Mouse (Mus musculus): Measurements from ENCODE around the gene Itpripl2. TPM values are rescaled to one million over a fixed set of nuclear protein-coding genes. Genes with fewer than 3 reads are reported as not detected.

Itpripl2 gene
- polyA plus RNA-seq, 1 experiment from 2014 or later, result 2.0 TPM

DNA sequence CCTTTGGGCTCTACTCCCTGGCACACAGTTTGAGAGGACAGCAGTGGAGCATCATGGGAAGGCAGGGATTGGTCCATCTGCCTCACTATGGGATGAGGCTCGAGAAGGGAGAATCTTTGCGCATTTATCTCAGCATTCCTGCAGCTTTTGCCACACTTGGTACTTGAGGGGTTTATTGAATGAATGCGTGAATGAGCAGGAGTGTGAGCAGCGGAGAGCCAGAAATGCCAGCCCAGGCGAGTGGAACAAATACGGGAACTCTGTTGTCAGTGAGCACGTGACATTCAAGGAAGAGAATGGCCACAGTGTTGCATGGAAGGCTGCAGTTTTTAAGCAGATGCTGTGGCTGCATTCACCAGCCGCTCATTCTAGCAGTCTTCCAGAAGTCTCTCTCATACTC, 10.6 kb upstream of the Itpripl2 start:
- Histone ChIP-seq H3K36me3 (no peaks in the 10 kb centered on the region), H3K27me3 (replicated peaks) (no peaks in the 10 kb centered on the region), H3K4me3 (no peak overlapping the region), H3K9ac (no peak overlapping the region), H3K4me1 (no peaks in the 10 kb centered on the region), H3K27ac (no peak overlapping the region), H3K9me3 (0 out of 2 replicates have a peak, but pooled peaks cover 7% of the 10 kb centered on the region), H3K4me2 (replicated peaks) (no peak overlapping the region)
- WGBS, result 74% methylated on average over 8 of the region's 8 CpGs
- ATAC-seq (ENCODE audit: low FRiP score, low read depth), result no peak

DNA sequence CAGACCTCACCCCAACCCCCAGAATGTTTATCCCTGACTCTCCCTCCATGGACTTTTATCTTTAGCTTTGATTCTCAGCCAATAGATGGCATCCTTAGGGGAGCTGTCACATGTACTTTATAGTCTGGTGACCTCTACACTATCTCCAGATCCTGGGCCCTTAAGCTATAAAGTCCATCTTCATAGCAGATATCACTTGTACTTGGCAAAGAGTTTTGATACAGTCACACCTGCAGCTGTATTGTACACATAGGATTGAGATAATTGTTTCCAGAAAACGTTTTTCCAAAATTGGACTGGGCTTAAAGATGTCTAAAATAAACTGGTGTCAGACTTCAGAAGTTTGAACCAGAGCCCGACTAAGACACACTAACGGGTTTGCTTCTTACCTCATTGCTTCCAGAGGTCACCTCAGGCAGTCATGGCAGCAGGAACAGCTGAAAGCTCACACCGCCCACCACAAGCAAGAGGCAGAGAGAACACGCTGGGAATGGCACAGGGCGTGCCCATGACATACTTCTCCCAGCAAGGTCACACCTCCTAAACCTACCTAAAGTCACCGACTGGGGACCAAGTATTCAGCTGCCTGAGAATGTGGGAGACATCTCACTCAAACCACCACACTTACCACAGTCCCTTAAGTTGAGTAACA, 8.1 kb upstream of the Itpripl2 start:
- Histone ChIP-seq H3K27me3 (replicated peaks) (no peaks in the 10 kb centered on the region), H3K9ac (no peak overlapping the region), H3K9me3 (0 out of 2 replicates have a peak, but pooled peaks cover 7% of the 10 kb centered on the region), H3K4me2 (replicated peaks) (no peak overlapping the region), H3K36me3 (no peaks in the 10 kb centered on the region), H3K4me1 (no peaks in the 10 kb centered on the region), H3K4me3 (no peak overlapping the region), H3K27ac (no peak overlapping the region)
- no peak for ATAC-seq (ENCODE audit: low FRiP score, low read depth)
- 79% methylated on average over 7 of the region's 7 CpGs for WGBS

GRCm38 (mm10) chr7:118498984-118499783, 7.4 kb upstream of the Itpripl2 start:
- no peaks in the 10 kb centered on the region for H3K27me3 ChIP-seq (replicated peaks)
- H3K27ac ChIP-seq, result no peak overlapping the region
- H3K4me2 ChIP-seq (replicated peaks), result no peak overlapping the region
- WGBS, result 89% methylated on average over 12 of the region's 12 CpGs
- no peak for ATAC-seq (ENCODE audit: low FRiP score, low read depth)
- 0 out of 2 replicates have a peak, but pooled peaks cover 7% of the 10 kb centered on the region for H3K9me3 ChIP-seq
- no peak overlapping the region for H3K9ac ChIP-seq
- no peaks in the 10 kb centered on the region for H3K36me3 ChIP-seq
- H3K4me1 ChIP-seq, result no peaks in the 10 kb centered on the region
- H3K4me3 ChIP-seq, result no peak overlapping the region

GRCm38 (mm10) chr7:118494892-118495579, 3.3 kb upstream of the Itpripl2 start:
- WGBS, result 78% methylated on average over 4 of the region's 4 CpGs
- H3K27me3 ChIP-seq (replicated peaks), result peaks cover 19% of the 10 kb centered on the region
- H3K4me3 ChIP-seq, result no peak overlapping the region
- H3K4me1 ChIP-seq, result peaks cover 14% of the 10 kb centered on the region; the same call in 1 of the 2 replicates
- no peak overlapping the region for H3K4me2 ChIP-seq (replicated peaks)
- no peak overlapping the region for H3K27ac ChIP-seq
- H3K9ac ChIP-seq, result no peak overlapping the region
- H3K36me3 ChIP-seq, result no peaks in the 10 kb centered on the region
- H3K9me3 ChIP-seq, result 0 out of 2 replicates have a peak, but pooled peaks cover 7% of the 10 kb centered on the region
- ATAC-seq (ENCODE audit: low FRiP score, low read depth), result no peak

GRCm38 (mm10) chr7:118493892-118494291, 2.1 kb upstream of the Itpripl2 start:
- WGBS, result 93% methylated on average over 9 of the region's 9 CpGs
- Histone ChIP-seq H3K4me3 (no peak overlapping the region), H3K27ac (no peak overlapping the region), H3K27me3 (replicated peaks) (peaks cover 30% of the 10 kb centered on the region), H3K9me3 (0 out of 2 replicates have a peak, but pooled peaks cover 7% of the 10 kb centered on the region), H3K9ac (no peak overlapping the region), H3K36me3 (no peaks in the 10 kb centered on the region), H3K4me2 (replicated peaks) (no peak overlapping the region), H3K4me1 (peaks cover 19% of the 10 kb centered on the region)
- ATAC-seq (ENCODE audit: low FRiP score, low read depth), result no peak

GRCm38 (mm10) chr7:118490666-118491430, 927 bp downstream of the Itpripl2 start:
- Histone ChIP-seq H3K9ac (peak overlapping the region; percentile 75), H3K27ac (no peak overlapping the region)
- 2% methylated on average over 66 of the region's 67 CpGs for WGBS

DNA sequence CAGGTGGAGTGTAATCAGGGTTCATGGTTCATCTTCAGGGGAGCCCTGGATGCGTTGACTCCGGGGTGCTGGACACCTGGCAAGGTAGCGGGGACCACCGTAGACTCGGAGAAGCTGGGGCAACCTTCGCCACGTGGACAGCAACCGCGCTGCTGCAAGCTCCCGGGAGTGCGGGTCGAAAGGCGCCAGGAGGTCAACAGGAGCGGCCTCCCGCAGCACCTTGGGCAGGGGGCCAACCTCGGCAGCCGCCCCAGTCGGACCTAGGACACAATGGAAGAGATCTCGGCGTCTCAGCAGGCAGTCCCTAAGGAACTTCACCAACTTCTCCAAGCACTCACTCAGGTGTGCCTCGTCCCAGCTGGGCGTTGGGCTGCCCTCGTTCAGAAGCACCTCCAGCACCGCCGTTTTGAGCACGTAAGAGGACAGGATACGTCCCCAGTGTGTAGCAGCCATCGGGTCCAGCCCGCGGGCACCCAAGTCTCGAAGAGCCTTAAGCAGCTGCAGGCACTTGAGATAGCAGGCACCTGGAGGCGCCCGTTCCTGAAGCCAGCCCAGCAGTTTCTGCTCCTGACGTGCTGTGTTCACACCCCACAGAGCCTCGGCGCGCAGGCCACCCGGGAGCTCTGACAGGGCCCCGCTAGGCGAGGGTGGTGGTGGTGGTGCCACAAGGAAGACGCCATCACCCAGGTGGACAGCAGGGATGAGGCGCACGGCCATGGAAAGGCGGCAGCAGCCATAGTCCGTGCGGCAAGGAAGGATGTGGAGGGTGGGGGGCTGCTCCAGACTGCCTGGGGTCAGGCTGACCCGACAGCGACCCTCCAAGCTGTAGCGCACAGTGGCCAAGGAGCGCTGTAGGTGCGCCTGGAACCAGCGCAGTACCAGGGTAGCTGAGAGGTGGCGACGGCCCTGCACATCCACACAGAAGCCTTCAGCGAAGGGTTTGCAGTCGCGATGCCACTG, 1.8 kb downstream of the Itpripl2 start:
- Histone ChIP-seq H3K36me3 (no peaks in the 10 kb centered on the region), H3K27ac (no peak overlapping the region), H3K27me3 (replicated peaks) (peaks cover 37% of the 10 kb centered on the region), H3K4me3 (peak overlapping the region; percentile 52; the same call in 1 of the 2 replicates), H3K9ac (no peak overlapping the region), H3K9me3 (no peaks in the 10 kb centered on the region), H3K4me2 (replicated peaks) (peak overlapping the region; percentile 86), H3K4me1 (peaks cover 19% of the 10 kb centered on the region)
- WGBS, result 14% methylated on average over 57 of the region's 57 CpGs
- ATAC-seq (ENCODE audit: low FRiP score, low read depth), result peak; percentile 14; the same call in 1 of the 2 replicates

More at GRCm38 (mm10) chr7:118490666-118491430, 927 bp downstream of the Itpripl2 start:
- H3K36me3 ChIP-seq, result no peaks in the 10 kb centered on the region
- peak overlapping the region; percentile 86 for H3K4me2 ChIP-seq (replicated peaks)
- ATAC-seq (ENCODE audit: low FRiP score, low read depth), result peak; percentile 41
- H3K27me3 ChIP-seq (replicated peaks), result peaks cover 37% of the 10 kb centered on the region
- peaks cover 19% of the 10 kb centered on the region for H3K4me1 ChIP-seq
- H3K9me3 ChIP-seq, result no peaks in the 10 kb centered on the region
- H3K4me3 ChIP-seq, result peak overlapping the region; percentile 52

GRCm38 (mm10) chr7:118488060-118488664, 3.6 kb downstream of the Itpripl2 start:
- peaks cover 37% of the 10 kb centered on the region for H3K27me3 ChIP-seq (replicated peaks)
- ATAC-seq (ENCODE audit: low FRiP score, low read depth), result no peak

GRCm38 (mm10) chr7:118486917-118487316, 4.9 kb downstream of the Itpripl2 start:
- Histone ChIP-seq H3K27me3 (replicated peaks) (peaks cover 32% of the 10 kb centered on the region), H3K27ac (no peak overlapping the region), H3K4me3 (no peak overlapping the region), H3K9me3 (no peaks in the 10 kb centered on the region), H3K4me2 (replicated peaks) (no peak overlapping the region), H3K36me3 (no peaks in the 10 kb centered on the region), H3K9ac (no peak overlapping the region), H3K4me1 (peaks cover 19% of the 10 kb centered on the region)
- ATAC-seq (ENCODE audit: low FRiP score, low read depth), result no peak
- WGBS, result 59% methylated on average over 5 of the region's 5 CpGs

More at GRCm38 (mm10) chr7:118488060-118488664, 3.6 kb downstream of the Itpripl2 start:
- Histone ChIP-seq H3K4me3 (no peak overlapping the region), H3K4me1 (peaks cover 19% of the 10 kb centered on the region), H3K9me3 (no peaks in the 10 kb centered on the region), H3K36me3 (no peaks in the 10 kb centered on the region), H3K4me2 (replicated peaks) (peak overlapping the region; percentile 21; the same call in 1 of the 2 replicates), H3K27ac (no peak overlapping the region), H3K9ac (no peak overlapping the region)
- WGBS, result 32% methylated on average over 8 of the region's 8 CpGs

DNA sequence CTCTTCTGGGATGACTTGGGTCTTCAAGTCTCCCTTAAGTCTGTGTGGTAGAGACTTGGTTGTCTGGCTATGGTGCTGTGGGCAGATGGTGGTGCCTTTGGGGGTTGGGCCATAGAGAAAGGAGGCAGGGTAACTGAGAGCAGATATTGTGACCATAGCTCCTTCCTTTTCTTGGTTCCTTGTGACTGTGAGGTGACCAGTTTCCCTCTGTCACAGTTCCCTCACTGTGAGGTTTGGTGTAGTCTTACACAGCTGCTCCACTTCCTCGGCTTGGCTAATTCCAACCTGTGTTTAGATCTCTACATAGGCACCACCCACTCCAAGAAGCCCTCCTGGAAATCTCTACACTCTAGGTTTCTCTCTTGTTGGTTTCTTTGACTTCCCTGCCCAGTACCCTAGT, 7.8 kb downstream of the Itpripl2 start:
- no peak overlapping the region for H3K4me2 ChIP-seq (replicated peaks)
- H3K27ac ChIP-seq, result no peak overlapping the region
- no peak overlapping the region for H3K9ac ChIP-seq
- no peaks in the 10 kb centered on the region for H3K36me3 ChIP-seq
- ATAC-seq (ENCODE audit: low FRiP score, low read depth), result no peak
- H3K4me3 ChIP-seq, result no peak overlapping the region
- 91% methylated on average over 1 of the region's 1 CpGs for WGBS
- no peaks in the 10 kb centered on the region; the same call in 1 of the 2 replicates for H3K4me1 ChIP-seq
- H3K9me3 ChIP-seq, result no peaks in the 10 kb centered on the region
- peaks cover 8% of the 10 kb centered on the region for H3K27me3 ChIP-seq (replicated peaks)
